Mouse (Mus musculus) G1E (cell line): ENCODE results near the gene Ms4a2. TPM values are rescaled to one million over a fixed set of nuclear protein-coding genes. Genes with fewer than 3 reads are reported as not detected.

Source experiments
- ATAC-seq: 2 replicates; pipeline ENCODE4 v1.8.0; 2016; ENCODE audit warnings: mild to moderate bottlenecking; ENCODE audit not compliant: insufficient number of reproducible peaks, poor library complexity, low FRiP score, severe bottlenecking; ENCODE audit errors: extremely low read depth
- DNase-seq: peaks from one replicate; pipeline ENCODE4 v3.0.0; 2012; ENCODE audit warnings: low spot score
- H3K27me3 ChIP-seq: 2 replicates; pipeline ENCODE4 v1.6.1; 2012; ENCODE audit warnings: mild to moderate bottlenecking, low read length, inconsistent platforms; ENCODE audit not compliant: insufficient read depth
- H3K36me3 ChIP-seq: replicated peaks from 2 replicates; pipeline ENCODE3; 2012; ENCODE audit warnings: mild to moderate bottlenecking, inconsistent platforms
- H3K4me1 ChIP-seq: 2 replicates; pipeline ENCODE4 v1.6.1; 2012; ENCODE audit warnings: low read depth, low read length, inconsistent platforms, mixed read lengths; ENCODE audit not compliant: insufficient read depth
- H3K4me3 ChIP-seq: 2 replicates; pipeline ENCODE4 v1.5.1; 2012; ENCODE audit warnings: low read depth, mild to moderate bottlenecking, inconsistent platforms, low read length, moderate library complexity, mixed read lengths
- H3K9me3 ChIP-seq: replicated peaks from 2 replicates; pipeline ENCODE4 v1.6.1; 2012; ENCODE audit warnings: inconsistent platforms
- CTCF ChIP-seq: IDR thresholded peaks from 2 replicates; pipeline ENCODE4 v1.5.1; 2012; ENCODE audit warnings: low read depth, low read length, inconsistent platforms, mixed read lengths
- GATA1 ChIP-seq: IDR thresholded peaks from 2 replicates; pipeline ENCODE4 v1.6.1; 2012; ENCODE audit warnings: borderline replicate concordance, low read length, inconsistent platforms, mixed read lengths
- GATA2 ChIP-seq: IDR thresholded peaks from 2 replicates; pipeline ENCODE4 v1.6.1; 2012; ENCODE audit warnings: low read depth, low read length, inconsistent platforms, borderline replicate concordance
- POLR2AphosphoS5 ChIP-seq: IDR thresholded peaks from 2 replicates; pipeline ENCODE4 v1.6.1; 2012; ENCODE audit warnings: low read depth, low read length, inconsistent platforms; ENCODE audit not compliant: insufficient replicate concordance
- TAL1 ChIP-seq: conservative IDR thresholded peaks from 2 replicates; pipeline ENCODE4 v1.6.1; 2012; ENCODE audit warnings: low read depth, low read length, inconsistent platforms, mixed read lengths
- polyA plus RNA-seq: library from polyadenylated mRNA; stranded (reverse); fragments of >175 nt; gene quantifications from 2 replicates; pipeline ENCODE4 v1.2.3, GENCODE M21; 2012
- total RNA-seq, 2 experiments: library from RNA; stranded (forward) in 1 of 2; stranded (reverse) in 1 of 2; fragments of 200-1000 nt in 1 of 2; fragments of >200 nt in 1 of 2; fragmentation: Nextera tagmentation in 1 of 2; gene quantifications; 2 replicates each; pipeline ENCODE4 v1.2.3; 2014 to 2017

Ms4a2 gene
- total and polyA plus RNA-seq, 3 experiments = 0.03 to 19.1 (median 1.4) TPM

DNA sequence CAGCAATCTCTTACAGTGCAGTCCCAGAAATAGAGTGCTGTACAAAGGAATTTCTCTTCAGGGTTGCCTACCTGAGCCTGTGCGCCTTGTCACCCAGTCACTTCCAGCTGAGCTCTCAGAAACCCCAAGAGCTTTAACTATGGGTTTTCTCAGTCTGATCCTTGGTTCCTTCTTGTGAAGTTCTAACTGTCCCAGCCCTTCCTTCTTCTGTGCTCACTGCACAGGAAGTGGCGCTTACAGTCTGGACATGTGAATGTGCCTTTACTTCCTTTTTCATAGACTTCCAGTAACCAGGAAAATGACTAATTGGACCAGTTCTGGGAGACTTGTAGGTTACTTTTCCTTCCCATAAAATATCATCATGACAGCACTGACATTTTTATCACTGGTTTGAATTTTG, 18.9 kb downstream of the Ms4a2 start, which contains the start of gene Ms4a6d:
TSS of gene Ms4a6d (minus strand) at position 247 of the 400 bp plus-strand sequence.
- TF ChIP-seq CTCF = no peak
- peaks cover 16% of the 10 kb centered on the region; the same call in 1 of the 2 replicates for H3K27me3 ChIP-seq
- ATAC-seq (no peak), DNase-seq (no peak)
- H3K36me3 ChIP-seq = no peaks in the 10 kb centered on the region
- H3K9me3 ChIP-seq = no peaks in the 10 kb centered on the region
- no peak within 1 kb of the TSS for H3K4me3 ChIP-seq
- peaks cover 8% of the 10 kb centered on the region for H3K4me1 ChIP-seq

DNA sequence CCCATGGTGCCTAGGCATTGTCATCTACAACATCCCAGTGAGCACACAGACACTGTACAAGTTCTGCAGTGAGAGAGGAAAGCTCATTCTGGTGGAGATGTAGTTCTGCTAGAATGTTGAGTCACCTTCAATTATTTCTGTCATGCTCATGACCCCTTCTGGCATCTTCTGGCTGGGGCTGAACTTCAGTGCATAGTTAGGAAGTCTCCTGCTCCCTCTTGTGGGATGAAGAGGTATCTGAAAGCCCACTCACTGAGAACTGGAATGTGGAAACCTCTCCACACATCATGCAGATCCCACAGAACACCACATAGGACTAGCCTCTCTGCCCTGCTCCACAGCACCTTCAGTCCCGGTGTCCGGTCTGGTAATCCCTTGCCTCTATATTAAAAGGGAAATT, 21.5 kb downstream of the Ms4a2 start:
- no peaks in the 10 kb centered on the region for H3K9me3 ChIP-seq
- H3K27me3 ChIP-seq = peaks cover 14% of the 10 kb centered on the region; the same call in 1 of the 2 replicates
- H3K4me3 ChIP-seq = no peak overlapping the region
- DNase-seq (no peak), ATAC-seq (no peak)
- no peak for TF ChIP-seq TAL1
- no peak for TF ChIP-seq GATA1
- no peak for TF ChIP-seq CTCF
- TF ChIP-seq POLR2AphosphoS5 = no peak
- no peak for TF ChIP-seq GATA2
- H3K36me3 ChIP-seq = no peaks in the 10 kb centered on the region
- H3K4me1 ChIP-seq = peaks cover 5% of the 10 kb centered on the region

DNA sequence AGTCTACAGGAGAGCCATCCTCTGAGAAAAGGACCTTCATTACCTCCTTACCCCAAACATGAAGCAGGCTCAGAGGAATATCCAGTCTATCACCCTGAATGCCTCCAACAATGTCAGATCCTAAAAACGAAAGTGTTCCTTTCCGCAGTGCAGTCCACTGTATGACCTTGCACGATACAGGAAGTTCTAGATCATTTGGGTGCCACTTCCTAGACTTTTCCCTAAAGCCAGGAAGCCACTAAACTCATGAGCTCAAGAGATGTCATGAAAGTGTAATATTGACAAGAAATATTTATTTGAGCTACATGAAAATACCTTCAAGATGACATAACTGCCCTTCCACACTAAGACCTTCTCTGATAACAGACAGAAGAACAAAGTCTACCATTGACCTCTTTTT, 22.2 kb downstream of the Ms4a2 start:
- Histone ChIP-seq H3K4me3 (no peak overlapping the region), H3K36me3 (no peaks in the 10 kb centered on the region), H3K27me3 (peaks cover 8% of the 10 kb centered on the region; the same call in 1 of the 2 replicates), H3K9me3 (no peaks in the 10 kb centered on the region), H3K4me1 (peaks cover 2% of the 10 kb centered on the region)
- DNase-seq (no peak), ATAC-seq (no peak)
- TF ChIP-seq TAL1 (no peak), GATA1 (no peak), CTCF (no peak), POLR2AphosphoS5 (no peak), GATA2 (no peak)

DNA sequence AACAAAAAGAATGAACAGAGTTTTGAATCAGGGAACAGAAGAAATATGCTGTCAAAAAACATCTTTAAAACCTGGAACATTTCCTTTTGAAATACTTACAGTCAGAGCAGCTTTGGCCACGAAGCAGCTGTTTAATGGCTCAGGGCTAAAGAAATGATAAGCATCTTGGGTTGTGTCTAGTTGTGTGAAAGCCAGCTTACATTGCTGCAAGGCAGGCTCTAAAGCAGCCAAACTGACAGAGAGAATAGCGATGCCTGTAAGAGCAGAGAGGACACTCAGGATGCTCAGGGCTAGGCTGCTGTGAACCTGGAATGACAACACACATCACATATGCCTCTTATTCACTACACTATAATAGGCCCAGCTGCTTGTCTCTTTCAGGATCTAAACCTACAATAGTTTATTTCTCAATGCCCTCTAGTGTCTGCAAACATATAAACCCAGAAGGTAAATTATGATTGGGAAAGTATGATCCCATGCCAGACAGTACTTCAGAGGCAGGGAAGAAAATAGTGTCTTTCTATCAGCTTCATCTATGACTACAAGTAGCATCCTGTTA, 33.5 kb downstream of the Ms4a2 start:
- no peaks in the 10 kb centered on the region for H3K4me1 ChIP-seq
- H3K4me3 ChIP-seq = no peak overlapping the region
- peaks cover 2% of the 10 kb centered on the region; the same call in 1 of the 2 replicates for H3K27me3 ChIP-seq
- ATAC-seq (no peak), DNase-seq (no peak)
- no peaks in the 10 kb centered on the region for H3K9me3 ChIP-seq
- TF ChIP-seq GATA1 = no peak
- no peak for TF ChIP-seq TAL1
- no peak for TF ChIP-seq POLR2AphosphoS5
- no peak for TF ChIP-seq GATA2
- no peak for TF ChIP-seq CTCF
- H3K36me3 ChIP-seq = no peaks in the 10 kb centered on the region

DNA sequence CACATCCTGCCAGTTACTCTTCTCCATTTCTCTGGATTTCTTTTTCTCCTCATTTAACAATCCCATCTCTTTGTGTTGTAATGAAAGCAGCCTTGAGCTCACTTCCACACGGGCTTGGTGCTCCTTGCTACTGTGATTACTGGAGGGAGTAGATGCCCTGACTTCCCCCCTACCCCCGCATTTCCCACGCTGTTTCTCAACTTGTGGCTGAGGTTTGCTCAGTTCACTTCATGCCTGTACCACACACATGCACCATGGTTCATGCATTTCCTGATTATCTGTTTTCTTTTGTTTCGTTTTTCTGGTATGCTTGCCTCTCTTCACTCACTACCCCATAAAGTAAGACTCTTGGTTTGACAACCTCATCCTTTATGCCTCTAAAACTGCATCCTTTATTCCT, 34.3 kb downstream of the Ms4a2 start:
- Histone ChIP-seq H3K4me3 (no peak overlapping the region), H3K4me1 (no peaks in the 10 kb centered on the region), H3K9me3 (no peaks in the 10 kb centered on the region), H3K36me3 (no peaks in the 10 kb centered on the region), H3K27me3 (peaks cover 2% of the 10 kb centered on the region; the same call in 1 of the 2 replicates)
- no peak for DNase-seq
- no peak for TF ChIP-seq TAL1
- no peak for TF ChIP-seq CTCF
- TF ChIP-seq POLR2AphosphoS5 = no peak
- no peak for TF ChIP-seq GATA2
- TF ChIP-seq GATA1 = no peak
- no peak for ATAC-seq

DNA sequence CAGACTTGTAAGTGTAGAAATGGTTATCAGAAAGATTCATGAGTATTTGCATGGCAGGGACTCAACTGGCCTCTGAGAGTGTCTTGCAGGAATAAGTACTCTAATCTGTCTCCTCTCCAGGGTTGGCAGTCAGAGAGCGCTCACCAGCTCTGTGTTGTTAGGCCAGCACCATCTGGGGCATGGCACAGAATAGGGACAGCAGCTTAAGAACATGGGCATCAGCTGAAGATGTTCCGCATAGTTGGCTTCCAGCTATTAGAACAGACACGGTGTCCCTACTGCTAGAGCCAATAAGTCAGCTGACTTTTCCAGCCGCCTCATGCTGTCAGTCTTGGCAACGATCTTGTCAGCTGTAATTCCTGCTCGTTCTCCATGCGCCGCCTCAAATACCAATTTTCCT, 48.6 kb downstream of the Ms4a2 start:
- DNase-seq (no peak), ATAC-seq (no peak)
- Histone ChIP-seq H3K9me3 (no peaks in the 10 kb centered on the region), H3K4me1 (no peaks in the 10 kb centered on the region), H3K27me3 (no peaks in the 10 kb centered on the region), H3K36me3 (no peaks in the 10 kb centered on the region), H3K4me3 (no peak overlapping the region)
- no peak for TF ChIP-seq GATA1
- no peak for TF ChIP-seq CTCF
- no peak for TF ChIP-seq TAL1
- TF ChIP-seq GATA2 = no peak
- no peak for TF ChIP-seq POLR2AphosphoS5

Other genes with a start within 250 kb of the Ms4a2 start
- gene Ms4a4a, start 248.2 kb downstream of the Ms4a2 start, total RNA-seq (2014; fragmentation: Nextera tagmentation) = not detected in 2 replicates
- not detected in 2 replicates for gene Ms4a4a, start 248.2 kb downstream of the Ms4a2 start, total RNA-seq (2017)
- not detected in 2 replicates for gene Ms4a4a, start 248.2 kb downstream of the Ms4a2 start, polyA plus RNA-seq
- gene Ms4a4c, start 218.9 kb downstream of the Ms4a2 start, total RNA-seq (2014; fragmentation: Nextera tagmentation) = not detected in 2 replicates
- not detected in 2 replicates for gene Ms4a4c, start 218.9 kb downstream of the Ms4a2 start, total RNA-seq (2017)
- gene Ms4a4c, start 218.9 kb downstream of the Ms4a2 start, polyA plus RNA-seq = not detected in 2 replicates
- gene Ms4a4b, start 180.2 kb downstream of the Ms4a2 start, total RNA-seq (2014; fragmentation: Nextera tagmentation) = not detected in 2 replicates
- gene Ms4a4b, start 180.2 kb downstream of the Ms4a2 start, total RNA-seq (2017) = 0.06 and 0.27 TPM in 2 replicates
- not detected in 2 replicates for gene Ms4a4b, start 180.2 kb downstream of the Ms4a2 start, polyA plus RNA-seq
- 0.78 TPM in 1 of 2 replicates, not detected in the other for gene Ms4a6c, start 154.4 kb downstream of the Ms4a2 start, total RNA-seq (2014; fragmentation: Nextera tagmentation)
- 1.9 and 2.6 TPM in 2 replicates for gene Ms4a6c, start 154.4 kb downstream of the Ms4a2 start, total RNA-seq (2017)
- 0.03 TPM in 2 replicates for gene Ms4a6c, start 154.4 kb downstream of the Ms4a2 start, polyA plus RNA-seq
- 1.4 and 2.1 TPM in 2 replicates for gene Gm8369, start 137.8 kb downstream of the Ms4a2 start, total RNA-seq (2014; fragmentation: Nextera tagmentation)
- gene Gm8369, start 137.8 kb downstream of the Ms4a2 start, total RNA-seq (2017) = 0.87 and 0.98 TPM in 2 replicates
- gene Gm8369, start 137.8 kb downstream of the Ms4a2 start, polyA plus RNA-seq = not detected in 2 replicates
- gene Ms4a6b, start 107.2 kb downstream of the Ms4a2 start, total RNA-seq (2014; fragmentation: Nextera tagmentation) = 0.23 TPM in 1 of 2 replicates, not detected in the other
- 2.5 and 3.1 TPM in 2 replicates for gene Ms4a6b, start 107.2 kb downstream of the Ms4a2 start, total RNA-seq (2017)
- gene Ms4a6b, start 107.2 kb downstream of the Ms4a2 start, polyA plus RNA-seq = 0.21 TPM in 1 of 2 replicates, not detected in the other
- not detected in 2 replicates for gene Ms4a4d, start 86.9 kb downstream of the Ms4a2 start, total RNA-seq (2014; fragmentation: Nextera tagmentation)
- 0.16 TPM in 1 of 2 replicates, not detected in the other for gene Ms4a4d, start 86.9 kb downstream of the Ms4a2 start, total RNA-seq (2017)
- not detected in 2 replicates for gene Ms4a4d, start 86.9 kb downstream of the Ms4a2 start, polyA plus RNA-seq
- gene Ms4a6d, start 18.9 kb downstream of the Ms4a2 start, total RNA-seq (2014; fragmentation: Nextera tagmentation) = 1.4 TPM in 1 of 2 replicates, not detected in the other
- gene Ms4a6d, start 18.9 kb downstream of the Ms4a2 start, total RNA-seq (2017) = 2.2 and 3.1 TPM in 2 replicates
- gene Ms4a6d, start 18.9 kb downstream of the Ms4a2 start, polyA plus RNA-seq = 0.05 TPM in 1 of 2 replicates, not detected in the other
- not detected in 2 replicates for gene Ms4a3, start 17.1 kb upstream of the Ms4a2 start, total RNA-seq (2014; fragmentation: Nextera tagmentation)
- 0.35 TPM in 1 of 2 replicates, not detected in the other for gene Ms4a3, start 17.1 kb upstream of the Ms4a2 start, total RNA-seq (2017)
- not detected in 2 replicates for gene Ms4a3, start 17.1 kb upstream of the Ms4a2 start, polyA plus RNA-seq
- not detected in 2 replicates for gene Oosp2, start 36.8 kb upstream of the Ms4a2 start, total RNA-seq (2014; fragmentation: Nextera tagmentation)
- not detected in 2 replicates for gene Oosp2, start 36.8 kb upstream of the Ms4a2 start, total RNA-seq (2017)
- not detected in 2 replicates for gene Oosp2, start 36.8 kb upstream of the Ms4a2 start, polyA plus RNA-seq
- not detected in 2 replicates for gene Oosp1, start 67.4 kb upstream of the Ms4a2 start, total RNA-seq (2014; fragmentation: Nextera tagmentation)
- 0.11 TPM in 1 of 2 replicates, not detected in the other for gene Oosp1, start 67.4 kb upstream of the Ms4a2 start, total RNA-seq (2017)
- gene Oosp1, start 67.4 kb upstream of the Ms4a2 start, polyA plus RNA-seq = not detected in 2 replicates
- not detected in 2 replicates for gene Oosp3, start 73.3 kb upstream of the Ms4a2 start, total RNA-seq (2014; fragmentation: Nextera tagmentation)
- gene Oosp3, start 73.3 kb upstream of the Ms4a2 start, total RNA-seq (2017) = not detected in 2 replicates
- not detected in 2 replicates for gene Oosp3, start 73.3 kb upstream of the Ms4a2 start, polyA plus RNA-seq
- not detected in 2 replicates for gene Gif, start 123.8 kb upstream of the Ms4a2 start, total RNA-seq (2014; fragmentation: Nextera tagmentation)
- gene Gif, start 123.8 kb upstream of the Ms4a2 start, total RNA-seq (2017) = 0.06 TPM in 1 of 2 replicates, not detected in the other
- not detected in 2 replicates for gene Gif, start 123.8 kb upstream of the Ms4a2 start, polyA plus RNA-seq
- gene Mrpl16, start 146.7 kb upstream of the Ms4a2 start, total RNA-seq (2014; fragmentation: Nextera tagmentation) = 42.2 and 53.1 TPM in 2 replicates
- 68.5 and 91.4 TPM in 2 replicates for gene Mrpl16, start 146.7 kb upstream of the Ms4a2 start, total RNA-seq (2017)
- gene Mrpl16, start 146.7 kb upstream of the Ms4a2 start, polyA plus RNA-seq = 10.1 and 27.1 TPM in 2 replicates
- not detected in 2 replicates for gene Stx3, start 195.7 kb upstream of the Ms4a2 start, total RNA-seq (2014; fragmentation: Nextera tagmentation)
- gene Stx3, start 195.7 kb upstream of the Ms4a2 start, total RNA-seq (2017) = 1.3 and 1.9 TPM in 2 replicates
- not detected in 2 replicates for gene Stx3, start 195.7 kb upstream of the Ms4a2 start, polyA plus RNA-seq
- gene Olfr1417, start 215.5 kb upstream of the Ms4a2 start, total RNA-seq (2014; fragmentation: Nextera tagmentation) = not detected in 2 replicates
- gene Olfr1417, start 215.5 kb upstream of the Ms4a2 start, total RNA-seq (2017) = 0.05 and 0.29 TPM in 2 replicates
- not detected in 2 replicates for gene Olfr1417, start 215.5 kb upstream of the Ms4a2 start, polyA plus RNA-seq
- gene Olfr1418, start 237.3 kb upstream of the Ms4a2 start, total RNA-seq (2014; fragmentation: Nextera tagmentation) = not detected in 2 replicates
- 0.11 and 0.17 TPM in 2 replicates for gene Olfr1418, start 237.3 kb upstream of the Ms4a2 start, total RNA-seq (2017)
- gene Olfr1418, start 237.3 kb upstream of the Ms4a2 start, polyA plus RNA-seq = not detected in 2 replicates